Mouse (Mus musculus) frontal cortex, postnatal 14 days (tissue): ENCODE results near the gene Cd302.

ENCODE experiments used
- DNase-seq, 2 experiments: peaks; one replicate each; pipeline ENCODE4 v3.0.0; 2022; ENCODE audit warnings: low spot score in 2 of 2

Cd302 gene

DNA sequence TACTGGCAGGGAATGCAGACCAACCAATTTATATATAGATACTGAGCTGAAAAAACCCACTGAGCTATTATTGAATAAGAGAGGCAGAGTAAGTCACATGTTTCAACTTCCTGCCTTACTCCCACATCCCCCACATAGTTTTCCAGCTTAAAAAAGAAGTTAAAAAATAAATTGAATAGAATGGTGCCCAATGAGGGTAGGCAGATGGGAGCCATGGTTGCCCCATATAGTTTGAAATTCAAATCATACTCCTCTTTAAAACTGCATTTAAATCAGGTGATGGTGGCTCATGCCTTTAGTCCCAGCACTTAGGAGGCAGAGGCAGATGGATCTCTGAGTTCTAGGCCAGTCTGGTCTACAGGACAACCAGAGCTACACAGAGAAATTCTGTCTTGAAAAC is 30.8 kb downstream of the Cd302 start:
- no peak for DNase-seq

DNA sequence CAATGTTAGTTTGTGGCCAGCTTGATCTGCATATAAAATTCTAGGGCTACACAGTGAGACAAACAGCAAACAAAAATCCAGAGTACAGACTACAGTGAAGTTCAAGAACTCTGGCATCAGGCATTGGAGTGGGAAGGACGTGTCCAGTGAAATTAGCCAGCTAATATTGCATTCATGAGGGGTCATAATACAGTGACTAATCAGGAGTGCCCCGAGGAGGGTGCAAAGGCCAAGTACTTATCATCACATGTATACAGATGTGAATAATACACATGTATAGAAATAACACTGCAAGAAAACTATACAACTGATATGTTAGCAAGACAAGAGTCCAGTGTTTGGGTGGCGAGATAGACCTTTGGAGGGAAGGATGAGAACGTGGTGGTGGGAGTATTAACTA is 31.5 kb downstream of the Cd302 start:
- no peak for DNase-seq

DNA sequence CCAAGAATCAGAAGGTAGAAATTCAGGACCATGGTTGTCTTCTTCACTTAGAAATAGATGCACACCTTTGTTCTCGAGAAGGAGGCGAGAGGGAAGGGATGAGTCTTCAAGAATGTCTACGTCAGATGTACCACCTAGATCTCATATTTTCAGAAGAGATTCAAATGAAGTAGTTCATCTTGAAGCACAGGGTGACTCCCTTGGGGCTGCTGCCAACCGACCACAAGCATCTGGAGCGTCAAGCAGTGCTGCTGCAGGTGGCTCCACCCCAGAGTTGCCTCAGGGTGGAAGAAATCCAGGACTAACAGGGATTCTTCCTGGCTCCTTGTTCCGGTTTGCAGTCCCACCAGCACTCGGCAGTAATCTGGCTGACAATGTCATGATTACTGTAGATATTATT is 49.8 kb downstream of the Cd302 start:
- no peak for DNase-seq

DNA sequence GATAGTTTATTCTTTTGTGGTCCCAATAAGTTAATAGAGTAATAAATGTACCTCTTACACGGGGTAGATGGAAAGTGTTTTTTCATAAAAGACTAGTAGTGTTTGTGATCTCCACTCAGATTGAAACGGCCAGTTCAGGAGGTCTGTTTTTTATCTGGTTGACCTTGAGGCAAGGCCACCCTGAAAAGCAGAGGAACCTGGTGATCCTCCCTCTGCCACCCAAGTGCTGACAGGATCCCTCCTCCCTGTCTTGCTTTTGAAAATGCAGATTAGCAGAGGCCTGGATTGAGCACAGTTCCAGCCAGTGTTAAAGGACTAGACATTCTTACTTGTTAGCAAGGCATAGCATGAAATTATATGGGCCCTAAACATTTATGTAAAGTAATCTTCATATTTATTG is 51.1 kb downstream of the Cd302 start:
- DNase-seq = no peak

DNA sequence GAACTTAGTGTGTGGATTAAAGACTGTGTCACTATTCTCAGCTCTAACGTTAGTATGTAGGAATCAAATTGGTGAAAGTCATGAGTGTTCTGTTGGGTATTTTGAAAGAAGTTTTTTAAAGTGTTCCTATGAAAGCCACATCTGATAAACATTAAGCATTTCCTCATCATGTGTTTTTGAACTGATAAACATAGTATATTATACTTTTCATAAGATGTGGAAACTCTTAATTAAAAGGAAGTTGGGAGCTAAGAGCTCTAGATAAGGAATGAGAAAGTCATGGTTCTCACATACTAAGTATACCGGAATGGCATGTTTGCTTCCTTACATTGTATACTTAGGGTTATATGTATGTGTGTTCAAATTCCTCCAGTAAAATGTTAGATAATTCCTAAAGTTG is 53.9 kb downstream of the Cd302 start:
- no peak for DNase-seq

DNA sequence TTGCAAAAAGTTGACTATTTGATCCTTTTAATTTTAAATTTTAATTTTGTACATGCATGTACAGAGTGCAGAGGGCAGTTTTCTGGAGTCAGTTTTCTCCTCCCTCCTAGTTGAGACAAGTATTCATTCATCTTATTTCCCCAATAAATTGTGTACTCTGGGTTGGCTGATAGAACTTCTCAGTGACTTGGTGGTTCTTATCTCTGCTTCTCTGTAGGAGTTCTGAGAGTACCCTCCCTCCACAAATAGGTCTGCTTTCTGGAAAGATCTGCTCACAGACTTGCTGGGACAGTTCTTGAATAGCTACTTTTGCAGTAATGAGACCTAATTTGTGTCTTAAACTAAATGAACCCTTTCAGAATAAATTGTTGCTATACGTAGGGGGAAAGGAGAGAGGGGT is 55.8 kb downstream of the Cd302 start:
- DNase-seq = no peak

DNA sequence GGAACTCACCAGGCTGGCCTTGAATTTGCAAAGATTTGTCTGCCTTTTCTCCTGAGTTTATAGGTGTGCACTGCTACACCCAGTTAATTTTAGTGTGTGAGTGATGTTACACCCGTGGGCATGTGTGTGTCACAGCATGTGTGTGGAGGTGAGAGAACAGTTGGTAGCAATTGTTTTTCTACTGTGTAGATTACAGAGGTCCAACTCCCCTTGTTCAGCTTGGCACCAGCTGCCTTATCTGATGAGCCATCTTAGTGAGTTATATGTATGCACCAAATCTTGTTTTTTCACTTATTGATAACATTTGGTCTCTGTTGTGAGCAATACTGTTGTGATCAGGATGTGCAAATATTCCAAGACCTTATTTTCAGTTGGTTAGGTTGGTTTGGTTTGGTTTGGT is 60.8 kb downstream of the Cd302 start:
- no peak for DNase-seq

DNA sequence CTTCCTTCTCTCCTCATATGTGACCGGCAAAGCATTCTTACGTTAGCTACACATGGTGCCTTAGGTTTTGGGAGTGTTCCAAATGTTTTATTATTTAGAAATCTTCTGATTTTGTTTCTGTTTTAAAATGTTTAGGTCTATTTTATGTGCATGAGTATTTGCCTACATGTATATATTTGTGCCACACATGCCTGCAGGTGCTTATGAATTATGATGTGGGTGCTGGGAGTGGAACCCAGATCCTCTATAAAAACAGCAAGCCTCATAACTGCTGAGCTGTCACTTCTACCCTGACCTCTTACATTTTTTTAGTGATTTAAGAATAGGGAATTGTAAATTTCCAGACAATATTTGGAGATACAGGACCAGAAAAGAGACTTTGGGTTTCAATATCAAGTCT is 62.3 kb downstream of the Cd302 start:
- no peak for DNase-seq

DNA sequence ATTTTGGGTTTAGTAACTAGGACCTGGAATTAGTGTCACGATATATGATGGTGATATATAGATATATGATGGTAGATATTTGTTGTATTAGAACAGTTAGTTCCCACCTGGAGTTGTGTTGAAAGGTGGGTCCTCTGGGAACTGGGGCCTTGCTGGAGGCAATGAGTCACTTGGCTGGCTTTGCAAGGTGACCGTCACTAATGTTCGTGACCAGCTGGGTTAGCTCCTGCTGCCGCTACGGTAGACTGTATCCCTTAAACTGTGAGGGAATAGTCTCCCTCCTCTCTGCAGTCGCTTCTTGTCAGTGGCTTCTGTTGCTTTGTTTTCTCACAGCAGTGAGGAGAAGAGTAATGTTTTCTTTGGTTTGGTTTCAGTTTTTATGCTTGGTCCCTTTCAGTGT is 63.1 kb downstream of the Cd302 start:
- no peak for DNase-seq

DNA sequence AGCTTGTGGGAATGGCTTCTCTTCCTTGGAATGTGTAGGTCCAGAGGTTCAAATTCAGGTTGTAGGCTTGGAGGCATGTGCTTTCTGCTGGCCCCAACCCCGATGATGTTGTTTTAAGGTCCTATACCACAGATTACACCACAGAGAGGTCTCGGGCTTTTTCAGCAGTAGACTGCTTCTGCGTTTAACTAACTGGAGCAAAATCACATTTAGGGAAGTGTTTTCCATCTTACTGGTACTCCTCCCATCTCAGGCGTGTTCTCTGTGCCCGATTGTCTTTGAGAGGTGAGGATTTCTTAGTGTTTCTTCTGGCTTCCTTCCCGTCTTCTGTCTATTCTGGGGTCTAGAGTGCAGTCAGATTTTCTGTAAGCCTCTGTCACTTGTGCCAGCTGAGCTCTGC is 66.7 kb downstream of the Cd302 start:
- DNase-seq = no peak

DNA sequence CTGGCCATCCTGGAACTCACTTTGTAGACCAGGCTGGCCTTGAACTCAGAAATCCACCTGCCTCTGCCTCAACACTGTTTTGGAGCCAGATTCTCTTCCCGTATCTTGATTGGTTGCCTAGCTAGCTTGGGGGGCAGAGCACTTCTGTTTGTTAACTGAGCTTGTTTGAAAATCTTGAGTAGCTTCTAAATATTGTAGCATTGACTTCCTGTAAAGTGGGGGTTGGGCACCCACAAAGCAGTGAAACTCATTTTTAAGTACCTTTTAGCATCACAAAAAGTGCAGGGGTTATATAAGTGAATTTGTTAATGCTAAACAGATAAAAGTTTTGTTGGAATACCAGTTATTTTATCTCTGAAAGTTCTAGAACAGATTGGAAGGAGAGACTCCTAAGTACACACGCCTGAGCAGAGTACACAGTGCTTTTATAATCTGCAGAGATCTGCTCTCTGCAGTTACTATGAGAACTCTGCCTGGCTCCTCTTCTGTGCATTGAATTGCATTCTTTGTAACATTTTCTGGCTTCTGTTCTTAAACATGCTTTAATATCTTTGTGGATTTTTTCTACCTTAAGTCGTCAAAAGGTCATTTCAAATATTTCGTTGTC is 67.6 kb downstream of the Cd302 start:
- no peak for DNase-seq

DNA sequence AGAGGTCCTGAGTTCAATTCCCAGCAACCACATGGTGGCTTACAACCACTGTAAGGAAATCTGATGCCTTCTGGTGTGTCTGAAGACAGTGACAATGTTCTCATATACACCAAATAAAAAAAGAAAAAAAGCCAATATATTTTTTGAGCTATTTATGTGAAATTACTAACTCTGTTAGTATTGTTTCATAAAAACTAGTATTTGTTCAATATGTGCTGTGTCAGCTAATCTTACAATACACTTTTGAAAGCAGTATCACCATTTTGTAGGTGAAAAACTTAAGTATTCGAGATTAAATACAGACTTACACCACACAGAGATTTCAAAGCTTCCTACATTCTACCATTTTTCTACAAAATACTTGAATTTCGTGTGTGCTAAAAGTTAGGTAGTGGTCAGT is 69.6 kb downstream of the Cd302 start:
- DNase-seq = no peak

DNA sequence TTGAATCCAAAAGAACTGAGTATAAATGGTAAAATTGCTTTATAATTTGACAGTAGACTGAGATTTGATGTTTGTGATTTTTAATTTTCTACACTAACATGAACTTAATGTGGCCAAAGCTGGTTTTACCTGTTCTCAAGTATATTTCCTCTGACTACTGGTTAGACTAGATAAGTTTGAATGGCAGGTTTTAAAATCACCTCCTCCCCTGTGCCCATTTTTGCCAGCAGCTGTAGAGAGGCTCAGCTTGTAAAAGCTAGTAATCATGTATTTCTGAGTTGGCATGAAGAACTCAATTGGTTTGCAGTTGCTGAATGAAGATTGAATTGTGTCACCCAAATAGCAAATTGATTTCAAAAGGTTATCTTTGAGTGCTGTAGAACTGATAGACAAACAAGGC is 71.8 kb downstream of the Cd302 start:
- no peak for DNase-seq

DNA sequence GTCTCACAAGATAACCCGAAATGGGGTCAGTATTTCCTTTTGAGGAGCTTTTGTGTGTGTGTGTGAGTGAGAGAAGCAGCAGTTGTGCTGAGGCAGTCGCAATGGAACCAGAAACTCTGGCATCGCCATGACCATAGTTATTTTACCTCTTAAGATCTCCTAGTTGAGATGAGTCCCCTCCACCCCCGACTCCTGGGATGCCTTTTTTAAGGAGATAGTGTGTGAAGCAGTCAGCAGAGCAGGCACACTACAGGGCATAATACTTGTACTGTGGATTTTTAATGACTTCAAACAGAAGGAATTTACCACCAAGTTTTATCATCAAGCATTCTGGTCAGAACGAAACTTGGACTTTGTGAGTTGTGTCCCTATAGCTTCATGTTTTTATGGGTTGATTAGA is 73.5 kb downstream of the Cd302 start:
- DNase-seq = no peak

DNA sequence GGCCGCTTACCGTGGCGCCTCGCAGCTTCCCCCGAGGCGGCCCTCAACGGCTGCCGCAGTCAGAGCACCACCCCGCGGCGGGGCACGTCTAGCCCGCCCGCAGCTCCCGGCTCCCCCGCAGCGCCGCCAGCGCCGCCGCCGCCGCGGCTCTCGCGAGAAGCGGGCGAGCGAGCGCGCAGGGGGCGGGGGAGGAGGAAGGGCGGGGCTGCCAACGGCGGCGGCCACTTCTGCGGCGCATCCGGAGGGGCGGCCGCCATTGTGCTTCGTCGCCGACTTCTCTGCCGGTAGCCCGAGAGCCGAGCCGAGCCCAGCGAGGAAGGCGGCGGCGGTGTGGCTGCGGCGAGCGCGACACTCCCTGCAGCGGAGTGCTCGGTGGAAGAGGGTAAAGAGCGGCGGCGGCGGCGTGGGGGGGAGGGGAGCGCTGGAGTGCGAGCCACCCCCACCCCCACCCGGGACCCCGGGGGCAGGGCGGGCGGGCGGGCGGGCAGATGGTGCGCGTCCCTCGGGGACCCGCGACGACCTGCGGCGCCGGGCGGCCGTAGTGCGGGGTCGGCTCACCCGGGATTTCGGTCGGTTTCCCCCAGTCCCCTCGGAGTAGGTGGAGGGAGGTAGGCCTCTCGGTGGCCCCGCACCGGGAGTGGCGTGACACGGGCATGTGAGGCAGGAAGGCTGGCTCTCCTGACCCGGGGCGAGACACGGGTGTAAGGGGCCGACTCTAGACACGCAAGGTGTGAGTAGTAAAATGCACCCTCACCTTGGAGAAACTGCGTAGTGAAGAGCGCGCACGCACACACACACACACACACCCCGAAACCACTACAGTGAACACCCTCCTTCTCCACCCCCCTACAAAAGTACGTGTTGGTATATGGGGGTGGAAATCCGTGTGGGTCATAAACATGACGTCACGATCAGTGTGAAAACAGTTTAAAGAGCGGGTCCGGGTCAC is 74.3 kb downstream of the Cd302 start, which contains the start of the genes Baz2b and March7:
TSS of gene Baz2b (minus strand) at position 137 of the 949 bp plus-strand sequence.
TSS of gene March7 (plus strand) at position 185 of the 949 bp plus-strand sequence.
- DNase-seq = peak; percentile 58 to 65

DNA sequence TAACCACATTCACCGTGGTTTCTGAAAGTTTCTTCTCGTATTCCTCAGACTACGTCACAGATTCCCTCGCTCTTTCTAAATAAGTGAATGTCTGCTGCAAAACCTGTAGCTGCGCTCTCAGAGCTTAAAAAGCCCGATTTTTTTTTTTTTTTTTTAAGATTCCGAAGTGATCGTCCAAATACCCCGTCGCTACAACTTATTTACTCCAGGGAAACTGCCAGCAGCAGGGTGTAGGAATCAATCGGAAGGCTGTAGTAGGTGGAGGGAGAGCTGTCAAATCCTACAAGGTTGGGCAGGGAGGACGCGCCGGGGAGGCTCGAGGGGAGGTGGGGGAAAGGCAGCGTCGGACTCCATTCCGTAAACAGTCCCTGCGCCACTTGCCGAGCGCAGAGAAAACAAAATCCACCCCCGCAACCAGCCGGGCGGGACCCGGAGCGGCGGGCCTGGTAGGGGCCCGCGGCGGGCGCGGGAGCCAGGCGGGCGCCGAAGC is 75.1 kb downstream of the Cd302 start:
- DNase-seq = peak; percentile 13 to 50

DNA sequence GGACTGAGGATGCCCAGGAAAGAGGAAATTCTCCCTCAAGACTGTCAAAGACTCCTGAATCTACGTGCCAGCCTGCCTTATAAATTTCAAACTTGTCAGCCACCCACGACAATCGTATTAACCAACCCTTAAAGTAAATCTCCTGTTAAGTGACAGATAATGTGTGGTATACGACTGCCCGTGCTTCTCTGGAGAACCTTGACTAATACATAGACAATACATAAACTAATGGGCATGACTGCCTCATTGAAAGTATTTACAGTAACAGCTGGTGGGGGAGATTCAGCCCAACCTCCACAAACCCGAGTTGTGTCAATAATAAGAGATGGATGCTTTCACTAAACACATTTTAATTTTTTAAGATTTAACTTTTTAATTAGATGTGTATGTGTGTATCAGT is 78.5 kb downstream of the Cd302 start:
- DNase-seq = no peak

DNA sequence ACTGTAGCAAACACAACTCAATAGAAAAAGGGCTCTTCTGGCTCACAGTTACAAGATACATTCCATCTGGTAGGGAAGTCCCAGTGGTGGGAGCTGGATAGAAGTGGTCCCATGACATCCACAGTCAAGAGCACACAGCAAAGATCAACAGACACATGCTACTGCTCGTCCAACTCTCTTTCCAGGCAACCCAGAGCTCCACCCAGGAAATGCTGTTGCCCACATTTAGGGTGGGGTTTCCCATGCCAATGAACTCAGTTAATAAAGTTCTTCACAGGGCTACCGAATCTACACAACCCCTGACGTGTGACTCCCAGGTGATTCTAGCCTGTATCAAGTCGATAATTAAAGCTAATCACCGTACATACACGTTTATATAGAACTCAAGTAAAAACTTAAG is 80.1 kb downstream of the Cd302 start:
- DNase-seq = no peak

DNA sequence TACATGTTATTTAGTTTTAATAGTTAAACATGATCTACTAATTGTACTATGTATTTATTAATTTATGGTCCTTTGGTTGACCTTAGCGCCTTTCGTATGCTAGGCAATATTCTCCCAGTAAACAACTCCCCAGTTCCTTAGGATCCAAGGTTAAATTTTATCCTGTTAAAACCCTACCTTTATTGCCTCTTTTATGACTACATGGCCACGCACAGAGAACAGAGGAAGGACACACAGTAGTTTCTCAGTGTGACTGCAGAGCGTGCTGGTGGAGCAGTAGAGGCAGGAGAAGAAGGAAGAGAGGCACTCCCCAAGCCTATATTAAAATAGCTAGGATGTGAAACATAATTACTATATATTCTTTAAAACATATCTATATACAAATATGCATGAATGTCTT is 80.6 kb downstream of the Cd302 start:
- DNase-seq = no peak

DNA sequence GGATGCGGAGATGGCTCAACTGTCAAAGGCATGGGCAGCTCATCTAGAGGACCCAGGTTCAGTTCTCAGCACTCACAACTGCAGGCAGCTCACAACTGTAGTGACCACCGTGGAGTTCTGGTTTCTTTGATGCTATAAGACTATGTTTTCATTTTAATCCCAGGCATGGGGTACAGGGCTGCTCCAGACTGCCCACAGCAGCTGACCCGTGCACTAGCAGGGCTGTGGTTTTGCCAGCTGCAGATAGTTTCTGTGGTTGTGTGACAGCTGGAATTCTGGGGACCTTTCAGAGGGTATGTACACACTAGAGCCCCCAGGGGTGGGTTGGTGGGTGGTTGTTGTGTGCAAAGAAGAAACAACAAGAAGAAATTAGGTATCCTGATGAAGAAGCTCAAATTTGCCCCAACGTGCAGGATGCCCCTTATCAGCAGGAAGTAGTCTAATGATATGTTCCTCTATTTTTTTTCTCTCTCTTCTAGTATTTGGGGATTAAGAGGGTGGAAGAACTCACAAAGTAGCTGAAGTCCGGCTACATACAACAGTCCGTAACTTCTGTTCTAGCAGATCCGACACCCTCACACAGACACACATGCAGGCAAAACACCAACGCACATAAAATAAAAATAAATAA is 81.3 kb downstream of the Cd302 start:
- DNase-seq = no peak
